Mouse (Mus musculus) midbrain, embryonic 15.5 days (tissue): Measurements from ENCODE around the gene Tbc1d22a. TPM values are rescaled to one million over a fixed set of nuclear protein-coding genes. Genes with fewer than 3 reads are reported as not detected.

Source experiments
- ATAC-seq: fragments of 200-750 bp; cut with Nextera tagmentation; replicated peaks from 2 replicates; pipeline ENCODE4 v1.8.0; 2017; ENCODE audit warnings: moderate TSS enrichment
- H3K27ac ChIP-seq: fragments of 300-500 bp; sonication (generic); 2 replicates; pipeline ENCODE4 v1.5.1; 2015; ENCODE audit warnings: mild to moderate bottlenecking, inconsistent platforms
- H3K27me3 ChIP-seq: fragments of 300-500 bp; sonication (generic); replicated peaks from 2 replicates; pipeline ENCODE4 v1.6.1; 2015; ENCODE audit warnings: inconsistent platforms
- H3K36me3 ChIP-seq: fragments of 300-500 bp; sonication (generic); replicated peaks from 2 replicates; pipeline ENCODE4 v1.6.1; 2015; ENCODE audit warnings: inconsistent platforms
- H3K4me1 ChIP-seq: fragments of 300-500 bp; sonication (generic); 2 replicates; pipeline ENCODE4 v1.6.1; 2015; ENCODE audit warnings: inconsistent platforms
- H3K4me2 ChIP-seq: fragments of 300-500 bp; sonication (generic); 2 replicates; pipeline ENCODE4 v1.6.1; 2015; ENCODE audit warnings: inconsistent platforms, mild to moderate bottlenecking, moderate library complexity
- H3K4me3 ChIP-seq: fragments of 300-500 bp; sonication (generic); 2 replicates; pipeline ENCODE4 v1.5.1; 2015; ENCODE audit warnings: mild to moderate bottlenecking, inconsistent platforms
- H3K9ac ChIP-seq: fragments of 300-500 bp; sonication (generic); 2 replicates; pipeline ENCODE4 v1.6.1; 2015; ENCODE audit warnings: mild to moderate bottlenecking, inconsistent platforms
- H3K9me3 ChIP-seq: fragments of 300-500 bp; sonication (generic); 2 replicates; pipeline ENCODE4 v1.6.1; 2016; ENCODE audit warnings: inconsistent platforms
- WGBS: fragments of 180-500 bp; shearing (Covaris S2); methylation state at CpG from one replicate; pipeline ENCODE4 v1.1.7; 2015; ENCODE audit warnings: mixed read lengths; 5-methylcytosine and 5-hydroxymethylcytosine counted together
- polyA plus RNA-seq: library from polyadenylated mRNA; unstranded; fragments of >200 nt; fragmentation: Nextera tagmentation; extraction: Ambion mirVana; gene quantifications from 2 replicates; pipeline ENCODE4 v1.2.1, GENCODE M21; 2015

Tbc1d22a gene
- polyA plus RNA-seq, 1 experiment from 2014 or later = 14.3 TPM

DNA sequence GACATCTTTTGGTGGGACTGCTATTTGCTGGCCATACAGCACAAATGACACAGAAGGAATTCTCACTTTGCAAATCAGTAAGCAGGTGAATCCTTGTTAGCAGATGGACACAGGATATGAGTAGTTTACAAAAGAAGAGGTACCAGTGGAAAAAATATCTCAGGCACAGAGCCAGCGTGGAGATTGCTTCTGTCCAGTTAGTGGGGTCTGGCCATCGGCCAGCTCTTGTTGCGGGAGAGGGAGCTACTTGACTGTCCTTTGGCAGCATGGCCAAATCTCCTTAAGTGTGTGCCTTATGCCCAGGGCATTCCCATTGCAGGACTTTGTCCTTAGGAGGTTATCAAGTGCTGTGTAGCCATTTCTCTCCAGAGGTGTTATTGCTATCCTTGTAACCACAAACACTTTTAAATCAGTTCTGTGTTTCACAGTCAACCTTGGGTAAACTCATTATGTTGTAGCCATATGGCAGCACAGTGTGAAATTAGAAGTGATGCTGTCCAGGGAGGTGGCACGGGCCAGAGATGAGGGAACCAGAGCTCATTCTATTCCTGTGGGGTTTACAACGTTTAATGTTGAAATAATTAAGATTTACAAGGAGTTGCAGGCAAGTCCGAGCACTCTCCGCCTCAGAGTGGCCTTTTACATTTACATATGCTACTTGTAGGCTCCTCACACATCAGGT, 17.7 kb downstream of the Tbc1d22a start:
- Histone ChIP-seq H3K9ac (no peak overlapping the region), H3K4me2 (no peak overlapping the region), H3K9me3 (no peaks in the 10 kb centered on the region), H3K27ac (no peak overlapping the region), H3K4me3 (no peak overlapping the region), H3K4me1 (peaks cover 15% of the 10 kb centered on the region), H3K36me3 (no peaks in the 10 kb centered on the region), H3K27me3 (no peaks in the 10 kb centered on the region)
- WGBS = 53% methylated on average over 7 of the region's 7 CpGs
- ATAC-seq = no peak

DNA sequence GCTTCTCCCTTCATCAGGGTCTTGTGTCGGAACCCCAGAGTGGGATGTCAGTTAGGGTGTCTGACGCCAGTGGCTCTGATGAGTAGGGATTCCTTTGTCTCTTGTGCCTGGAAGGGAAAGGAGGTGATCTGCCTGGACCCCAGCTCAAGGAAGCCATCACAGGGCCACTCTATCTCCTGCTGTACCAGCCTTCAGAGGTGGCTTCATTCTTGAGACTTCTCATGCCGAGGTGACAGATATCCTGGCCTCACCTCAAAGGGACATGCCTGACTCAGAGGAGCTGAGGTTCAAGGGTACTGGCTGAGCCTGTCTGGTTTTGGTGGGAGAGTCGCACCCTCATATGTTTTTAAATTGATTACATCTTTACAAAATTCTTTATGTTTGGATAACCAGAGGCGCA, 19.7 kb downstream of the Tbc1d22a start:
- no peak overlapping the region for H3K9ac ChIP-seq
- H3K27ac ChIP-seq = no peak overlapping the region
- H3K36me3 ChIP-seq = no peaks in the 10 kb centered on the region
- H3K4me3 ChIP-seq = no peak overlapping the region
- H3K27me3 ChIP-seq = no peaks in the 10 kb centered on the region
- H3K4me1 ChIP-seq = peaks cover 15% of the 10 kb centered on the region
- H3K4me2 ChIP-seq = no peak overlapping the region
- no peaks in the 10 kb centered on the region for H3K9me3 ChIP-seq
- WGBS = 93% methylated on average over 5 of the region's 5 CpGs
- ATAC-seq = no peak

DNA sequence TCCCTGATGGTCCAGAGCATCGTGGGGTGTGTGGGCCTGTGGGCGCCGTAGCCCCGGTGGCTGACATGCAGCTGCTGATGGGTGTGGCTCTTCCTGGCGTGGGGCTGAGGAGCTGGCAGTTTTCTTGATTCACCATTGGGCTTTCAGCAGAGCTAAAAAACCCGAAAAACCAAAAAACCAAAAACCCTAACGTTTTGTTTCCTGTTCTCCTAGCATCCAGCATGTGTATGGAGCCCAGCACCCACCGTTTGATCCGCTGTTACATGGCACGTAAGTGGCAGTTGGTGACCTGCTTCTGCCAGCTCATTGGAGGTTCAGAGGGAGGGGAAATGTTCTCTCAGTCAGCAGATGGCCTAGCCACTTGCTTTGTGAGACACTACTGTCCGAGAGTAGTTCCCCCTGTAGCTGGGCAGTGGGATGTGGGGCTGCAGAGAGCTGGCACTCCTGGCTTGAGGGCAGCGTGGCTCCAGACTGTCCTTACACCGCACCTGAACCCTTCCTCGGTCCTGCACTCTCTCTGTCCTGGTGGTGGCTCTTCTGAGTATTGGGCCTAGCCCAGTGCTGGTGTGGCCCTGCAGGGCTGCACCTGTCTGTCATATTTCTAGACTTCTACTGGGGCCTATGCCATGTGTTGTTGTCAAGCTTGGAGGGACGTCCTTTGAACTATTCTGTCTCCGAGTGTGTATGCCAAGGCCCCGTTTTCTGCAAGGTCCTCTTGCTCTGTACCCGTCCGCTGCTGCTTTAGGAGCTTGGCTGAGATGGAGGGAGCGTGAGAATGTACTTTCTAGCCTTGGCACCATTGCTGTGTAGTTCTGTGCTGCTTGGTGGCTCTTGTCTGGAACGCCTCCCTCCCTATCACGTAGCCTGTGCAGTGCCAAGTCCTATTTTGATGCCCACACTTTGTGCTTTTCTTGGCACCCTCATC, 20.5 kb downstream of the Tbc1d22a start:
- no peaks in the 10 kb centered on the region for H3K27me3 ChIP-seq
- H3K36me3 ChIP-seq = no peaks in the 10 kb centered on the region
- no peak overlapping the region for H3K4me3 ChIP-seq
- no peak overlapping the region for H3K27ac ChIP-seq
- no peaks in the 10 kb centered on the region for H3K9me3 ChIP-seq
- WGBS = 88% methylated on average over 22 of the region's 22 CpGs
- no peak for ATAC-seq
- H3K4me2 ChIP-seq = no peak overlapping the region
- no peak overlapping the region for H3K9ac ChIP-seq
- peaks cover 11% of the 10 kb centered on the region for H3K4me1 ChIP-seq

DNA sequence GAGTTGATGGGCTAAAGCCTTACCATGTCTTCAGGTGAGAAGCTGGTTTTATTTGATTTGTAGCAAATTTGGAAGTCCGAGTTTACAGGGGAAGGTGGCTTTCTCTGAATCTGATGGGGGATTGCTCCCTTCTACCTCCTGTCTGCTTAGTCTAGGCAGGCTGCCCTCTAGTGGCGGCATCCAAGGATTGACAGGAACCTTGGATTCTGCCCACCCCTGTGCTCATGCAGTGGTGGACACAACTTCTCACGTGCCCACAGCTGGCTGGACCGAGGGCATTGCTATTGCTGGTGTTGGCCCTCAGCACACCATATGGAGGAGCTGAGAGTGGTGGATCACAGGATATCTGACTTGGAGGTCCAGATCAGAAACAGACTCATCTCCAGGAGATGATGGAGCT, 22.0 kb downstream of the Tbc1d22a start:
- ATAC-seq = no peak
- WGBS = 46% methylated on average over 4 of the region's 4 CpGs
- H3K36me3 ChIP-seq = no peaks in the 10 kb centered on the region
- no peaks in the 10 kb centered on the region for H3K9me3 ChIP-seq
- peaks cover 5% of the 10 kb centered on the region; the same call in 1 of the 2 replicates for H3K4me1 ChIP-seq
- H3K27me3 ChIP-seq = no peaks in the 10 kb centered on the region
- H3K27ac ChIP-seq = no peak overlapping the region
- no peak overlapping the region for H3K4me2 ChIP-seq
- H3K4me3 ChIP-seq = no peak overlapping the region
- H3K9ac ChIP-seq = no peak overlapping the region

DNA sequence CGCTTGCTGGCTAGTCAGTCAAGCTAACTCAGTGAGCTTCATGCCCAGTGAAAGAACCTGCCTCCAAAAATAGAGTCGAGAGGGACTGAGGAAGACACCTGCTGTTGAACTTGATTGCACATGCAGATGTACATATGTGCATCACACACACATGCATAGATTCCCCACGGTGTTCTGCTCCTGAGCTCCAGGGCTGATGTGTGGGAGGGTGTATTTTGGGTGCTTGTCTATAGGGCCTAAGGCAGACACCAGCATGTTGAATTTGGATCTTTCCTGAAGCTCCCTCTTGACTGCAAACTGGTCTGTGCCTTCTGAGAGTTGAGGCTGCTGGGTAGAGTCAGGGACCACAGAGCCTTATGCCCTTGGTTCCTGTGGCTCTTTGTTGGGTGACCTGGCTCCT, 23.8 kb downstream of the Tbc1d22a start:
- Histone ChIP-seq H3K9ac (no peak overlapping the region), H3K4me1 (no peaks in the 10 kb centered on the region), H3K27ac (no peak overlapping the region), H3K36me3 (no peaks in the 10 kb centered on the region), H3K4me2 (no peak overlapping the region), H3K27me3 (no peaks in the 10 kb centered on the region), H3K4me3 (no peak overlapping the region), H3K9me3 (no peaks in the 10 kb centered on the region)
- ATAC-seq = no peak
- WGBS = 92% methylated on average over 3 of the region's 3 CpGs

DNA sequence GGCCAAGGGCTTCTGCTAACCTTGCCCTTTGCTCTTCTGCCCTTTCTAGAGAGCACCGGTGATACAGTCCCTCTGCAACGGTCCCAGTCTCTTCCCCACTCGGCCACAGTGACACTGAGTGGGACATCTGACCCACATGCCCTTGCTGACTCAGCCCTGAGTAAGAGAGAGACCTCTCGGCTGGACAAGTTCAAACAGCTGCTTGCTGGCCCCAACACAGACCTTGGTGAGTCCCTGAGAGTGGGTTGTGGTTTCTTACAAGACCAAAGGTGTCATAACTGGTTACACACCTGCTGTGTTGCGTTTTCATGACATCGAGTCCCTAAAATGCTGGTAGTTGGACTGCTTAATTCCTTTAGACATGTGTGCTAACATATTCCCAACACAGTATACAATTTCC, 24.8 kb downstream of the Tbc1d22a start:
- Histone ChIP-seq H3K9me3 (no peaks in the 10 kb centered on the region), H3K36me3 (no peaks in the 10 kb centered on the region), H3K27me3 (no peaks in the 10 kb centered on the region), H3K4me1 (no peaks in the 10 kb centered on the region), H3K4me2 (no peak overlapping the region), H3K27ac (no peak overlapping the region), H3K9ac (no peak overlapping the region), H3K4me3 (no peak overlapping the region)
- no peak for ATAC-seq
- WGBS = 85% methylated on average over 6 of the region's 6 CpGs

DNA sequence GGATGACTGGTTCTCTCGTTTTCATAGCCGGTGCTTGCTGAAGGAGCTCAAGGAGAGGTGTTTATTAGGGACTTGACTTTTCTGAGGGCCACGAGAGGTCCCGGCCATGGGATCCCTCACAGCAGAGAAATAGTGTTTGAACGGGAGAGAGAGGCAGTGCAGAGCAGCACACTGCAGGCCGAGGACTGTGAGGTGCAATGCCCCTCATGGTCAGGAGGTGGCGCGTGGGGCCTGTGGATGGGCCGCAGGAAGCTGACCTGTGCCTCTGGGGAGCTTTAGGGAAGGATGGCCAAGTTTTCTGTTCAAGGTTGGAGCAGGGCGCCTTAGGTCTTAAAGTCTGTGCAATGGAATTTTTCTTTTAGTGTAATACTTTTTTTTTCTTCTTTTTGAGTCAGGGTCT, 25.5 kb downstream of the Tbc1d22a start:
- 34% methylated on average over 10 of the region's 10 CpGs for WGBS
- Histone ChIP-seq H3K4me3 (no peak overlapping the region), H3K4me2 (no peak overlapping the region), H3K9ac (no peak overlapping the region), H3K27ac (no peak overlapping the region), H3K9me3 (no peaks in the 10 kb centered on the region), H3K27me3 (no peaks in the 10 kb centered on the region), H3K4me1 (no peaks in the 10 kb centered on the region), H3K36me3 (no peaks in the 10 kb centered on the region)
- no peak for ATAC-seq

DNA sequence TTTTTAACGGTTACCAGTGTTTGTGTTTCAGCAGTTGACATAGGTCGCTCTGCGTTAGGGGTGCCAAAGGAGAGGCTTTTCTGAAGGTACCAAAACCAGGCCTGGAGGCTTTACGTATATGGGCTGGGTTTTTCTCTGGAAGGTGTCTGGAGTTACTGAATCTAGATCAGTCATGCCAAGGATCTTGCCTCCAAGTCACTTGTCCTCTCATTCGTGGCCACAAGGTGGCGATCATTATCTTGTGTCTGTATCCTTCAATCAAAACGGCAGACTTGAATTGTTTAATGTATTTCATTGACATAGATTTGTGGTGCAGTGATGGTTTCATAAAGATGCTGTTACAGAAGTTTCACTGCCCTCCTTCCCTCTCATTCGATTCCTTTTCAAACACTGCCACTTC, 29.4 kb downstream of the Tbc1d22a start:
- Histone ChIP-seq H3K4me3 (no peak overlapping the region), H3K4me1 (no peaks in the 10 kb centered on the region), H3K4me2 (no peak overlapping the region), H3K9ac (no peak overlapping the region), H3K27ac (no peak overlapping the region), H3K27me3 (no peaks in the 10 kb centered on the region), H3K9me3 (no peaks in the 10 kb centered on the region), H3K36me3 (0 out of 2 replicates have a peak, but pooled peaks cover 3% of the 10 kb centered on the region)
- ATAC-seq = no peak; the same call in 1 of the 2 replicates
- WGBS = 43% methylated on average over 8 of the region's 8 CpGs

DNA sequence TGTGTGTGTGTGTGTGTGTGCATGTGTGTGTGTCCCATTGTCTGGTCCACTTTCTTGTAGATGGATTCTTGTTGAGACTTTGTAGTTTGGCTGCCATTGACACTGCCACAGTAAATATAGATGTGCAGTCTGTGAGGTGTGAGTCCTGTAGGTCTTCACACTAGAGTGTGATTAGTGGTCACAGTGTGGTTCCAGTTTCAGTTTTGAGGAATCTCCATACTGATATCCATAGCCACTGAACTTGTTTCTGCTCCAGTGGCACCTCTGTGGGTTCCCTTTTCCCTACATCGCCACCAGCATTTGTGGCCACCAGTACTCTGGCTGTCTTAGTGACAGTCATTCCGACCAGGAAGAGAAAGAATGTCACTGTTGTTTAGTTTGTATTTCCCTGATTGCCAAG, 30.1 kb downstream of the Tbc1d22a start:
- Histone ChIP-seq H3K27ac (no peak overlapping the region), H3K4me2 (no peak overlapping the region), H3K4me1 (no peaks in the 10 kb centered on the region), H3K4me3 (no peak overlapping the region), H3K36me3 (0 out of 2 replicates have a peak, but pooled peaks cover 3% of the 10 kb centered on the region), H3K9ac (no peak overlapping the region), H3K9me3 (no peaks in the 10 kb centered on the region), H3K27me3 (no peaks in the 10 kb centered on the region)
- 69% methylated on average over 2 of the region's 2 CpGs for WGBS
- no peak for ATAC-seq

DNA sequence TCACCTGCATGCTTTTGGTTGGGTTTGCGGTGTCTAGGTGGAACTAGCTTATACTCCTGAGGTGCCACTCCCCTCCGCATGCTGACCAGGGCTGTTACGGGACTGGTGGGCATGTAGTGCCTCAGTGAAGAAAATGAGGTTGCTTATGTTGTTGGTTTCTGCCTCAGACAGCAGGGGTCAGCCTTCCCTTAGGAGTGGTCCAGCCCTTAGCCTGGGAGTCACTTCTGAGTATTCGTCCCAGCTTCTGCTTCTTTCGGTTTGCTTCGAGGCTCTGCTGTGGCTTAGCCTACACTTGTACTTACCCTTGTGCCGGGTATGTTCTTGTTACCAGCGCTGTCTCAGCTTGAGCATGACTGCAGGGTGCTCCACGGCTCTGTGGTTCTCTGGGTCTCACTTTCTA, 36.0 kb downstream of the Tbc1d22a start:
- Histone ChIP-seq H3K27me3 (no peaks in the 10 kb centered on the region), H3K4me2 (no peak overlapping the region), H3K4me1 (peaks cover 9% of the 10 kb centered on the region), H3K9me3 (no peaks in the 10 kb centered on the region), H3K4me3 (no peak overlapping the region), H3K36me3 (0 out of 2 replicates have a peak, but pooled peaks cover 3% of the 10 kb centered on the region), H3K27ac (no peak overlapping the region), H3K9ac (no peak overlapping the region)
- ATAC-seq = 0 out of 2 replicates have a peak, but pooled peaks have one; percentile 20
- WGBS = 52% methylated on average over 9 of the region's 9 CpGs

DNA sequence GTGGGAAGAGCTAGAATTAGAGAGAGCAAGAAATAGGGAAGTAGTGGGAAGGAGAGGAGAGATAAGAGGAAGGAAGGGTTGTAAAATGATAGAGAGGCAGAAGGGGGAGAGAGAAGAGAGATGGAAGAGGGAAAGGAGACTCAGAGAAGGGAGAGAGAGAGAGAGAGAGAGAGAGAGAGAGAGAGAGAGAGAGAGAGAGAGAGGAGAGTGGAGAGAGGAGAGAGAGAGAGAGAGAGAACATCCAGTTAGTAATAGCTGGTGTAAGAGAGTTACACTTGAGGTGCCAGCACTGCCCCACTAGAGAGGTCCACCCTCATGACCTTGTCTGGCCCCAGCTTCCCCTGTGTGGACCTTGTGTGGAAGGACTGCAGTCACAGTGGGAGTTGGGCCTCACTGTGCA, 37.9 kb downstream of the Tbc1d22a start:
- Histone ChIP-seq H3K4me2 (no peak overlapping the region), H3K36me3 (no peaks in the 10 kb centered on the region), H3K9me3 (no peaks in the 10 kb centered on the region), H3K27ac (no peak overlapping the region), H3K4me3 (no peak overlapping the region), H3K9ac (no peak overlapping the region), H3K4me1 (peaks cover 9% of the 10 kb centered on the region), H3K27me3 (no peaks in the 10 kb centered on the region)
- ATAC-seq = no peak

DNA sequence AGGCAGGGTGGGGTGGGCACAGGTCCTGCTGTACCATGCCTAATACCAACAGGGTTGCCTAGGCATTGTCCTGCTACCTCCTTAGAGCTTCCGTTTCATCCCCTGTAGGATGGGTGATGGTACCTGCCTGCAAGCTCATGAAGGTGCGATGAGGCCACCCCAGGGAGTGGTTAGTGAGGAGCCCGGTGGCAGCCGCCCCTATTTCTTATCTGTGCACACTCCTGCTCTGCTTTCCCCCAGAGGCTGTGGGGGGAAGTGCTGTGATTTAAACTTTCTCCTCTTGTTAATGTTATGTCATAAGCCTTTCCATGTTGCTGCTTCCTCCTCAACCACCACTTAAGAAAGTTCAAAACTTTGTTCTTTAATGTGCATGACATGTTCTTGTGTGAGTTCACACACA, 38.4 kb downstream of the Tbc1d22a start:
- Histone ChIP-seq H3K27ac (no peak overlapping the region), H3K4me2 (no peak overlapping the region), H3K27me3 (no peaks in the 10 kb centered on the region), H3K4me3 (no peak overlapping the region), H3K4me1 (peaks cover 9% of the 10 kb centered on the region), H3K36me3 (no peaks in the 10 kb centered on the region), H3K9ac (no peak overlapping the region), H3K9me3 (no peaks in the 10 kb centered on the region)
- no peak for ATAC-seq
- WGBS = 78% methylated on average over 4 of the region's 4 CpGs
